Mouse (Mus musculus): ENCODE measurements around the gene Dpy19l1.

Gene Dpy19l1

DNA sequence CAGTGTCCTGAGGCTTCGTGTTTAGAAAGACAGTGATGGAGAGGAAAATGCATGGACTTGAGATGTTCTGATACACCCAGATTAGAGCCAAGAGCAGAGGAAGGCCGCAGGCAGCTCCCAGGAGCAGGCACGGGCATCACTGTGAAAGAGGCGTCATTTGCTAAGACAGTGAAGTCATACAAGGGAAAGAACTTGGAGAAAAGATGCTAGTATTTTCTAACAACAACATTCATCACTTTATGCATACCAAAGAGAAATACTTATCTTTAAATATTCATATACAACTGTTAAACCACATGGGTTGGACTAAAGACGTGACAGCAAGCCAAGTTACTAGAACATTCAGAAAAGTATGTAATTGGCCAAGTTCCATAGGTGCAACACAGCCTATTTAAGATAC lies 35.8 kb downstream of the Dpy19l1 start:
- DNase-seq = no peak

DNA sequence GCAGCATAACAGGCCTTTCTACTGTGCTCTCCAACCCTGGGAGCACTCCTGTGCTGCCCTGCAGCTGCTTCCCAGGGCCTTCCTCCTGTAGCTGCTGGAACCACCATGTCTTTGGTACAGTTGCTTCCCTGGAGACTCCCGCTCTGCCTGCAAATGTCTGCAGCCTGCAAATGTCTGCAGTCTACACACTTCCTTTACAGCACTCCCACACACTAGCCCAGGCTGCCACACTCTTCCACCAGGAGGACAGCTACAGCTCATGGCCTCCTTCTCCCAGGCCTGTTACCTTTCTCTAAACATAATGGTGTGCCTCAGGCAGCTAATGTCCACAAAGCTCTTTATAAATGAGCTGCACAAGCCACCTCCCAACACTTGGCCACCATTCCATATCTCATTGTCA lies 36.3 kb downstream of the Dpy19l1 start:
- DNase-seq = no peak

DNA sequence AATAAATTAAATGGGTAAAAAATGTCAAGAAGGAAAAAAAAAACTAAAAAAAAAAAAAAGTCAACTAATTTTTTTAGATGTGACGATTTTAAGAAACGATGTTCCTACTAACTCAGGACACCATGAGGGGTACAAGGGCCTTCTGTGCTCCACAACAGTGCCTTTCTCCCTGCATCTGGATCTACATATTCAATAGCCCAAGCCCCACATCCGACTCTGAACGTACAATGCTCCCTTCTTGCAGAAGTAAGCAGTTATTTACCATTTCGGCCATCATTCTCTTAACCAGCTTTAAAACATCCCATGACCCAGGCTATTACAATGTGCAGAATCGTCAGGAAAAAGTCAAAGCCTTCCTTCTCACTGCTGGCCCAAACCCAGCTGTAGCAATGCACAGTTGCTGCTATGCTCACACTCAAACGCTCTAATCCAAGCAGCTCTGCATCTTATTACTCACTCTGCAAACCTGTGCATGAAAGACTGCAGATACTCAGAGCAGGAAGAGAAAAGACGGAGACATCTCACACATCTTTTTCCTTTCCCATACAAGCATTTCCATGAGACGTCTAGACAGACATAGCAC lies 41.5 kb downstream of the Dpy19l1 start:
- no peak for DNase-seq

DNA sequence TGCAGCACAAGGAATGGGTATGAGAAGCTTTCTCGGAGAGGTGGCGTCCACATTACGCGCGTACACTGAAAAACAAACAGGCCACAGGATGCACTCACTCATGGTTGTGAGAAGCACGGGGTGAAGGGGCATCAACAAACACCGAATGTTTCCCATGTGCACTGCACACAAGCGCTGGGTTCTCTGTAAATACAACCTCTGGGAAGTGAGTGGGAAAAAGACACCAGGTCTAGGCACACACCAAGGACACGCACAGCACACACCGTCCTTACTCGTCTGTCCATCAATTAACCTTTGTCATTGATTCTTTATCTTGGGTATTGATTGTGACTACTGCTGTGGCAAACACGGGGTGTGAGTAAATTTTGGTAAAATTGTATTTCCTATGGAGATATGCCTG lies 49.1 kb downstream of the Dpy19l1 start:
- no peak for DNase-seq

DNA sequence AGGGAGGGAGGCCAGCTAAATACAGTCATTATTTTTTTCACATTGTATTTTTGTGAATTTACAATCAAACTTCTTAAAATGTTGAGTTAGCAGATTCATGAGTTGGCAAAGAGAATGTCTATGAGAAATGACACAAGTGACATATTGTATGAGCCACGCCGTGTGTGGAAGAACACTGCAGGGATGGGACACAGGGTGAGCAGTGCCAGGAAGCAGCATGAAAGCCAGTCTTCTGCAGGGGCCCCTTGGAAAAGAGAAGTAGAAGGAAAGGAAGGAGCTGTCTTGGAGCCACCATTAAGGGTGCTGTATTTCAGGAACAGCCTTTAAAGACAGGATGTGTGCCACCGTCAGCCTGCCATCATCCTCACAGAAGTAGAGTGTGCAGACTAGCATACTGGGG lies 52.0 kb downstream of the Dpy19l1 start:
- DNase-seq = no peak

DNA sequence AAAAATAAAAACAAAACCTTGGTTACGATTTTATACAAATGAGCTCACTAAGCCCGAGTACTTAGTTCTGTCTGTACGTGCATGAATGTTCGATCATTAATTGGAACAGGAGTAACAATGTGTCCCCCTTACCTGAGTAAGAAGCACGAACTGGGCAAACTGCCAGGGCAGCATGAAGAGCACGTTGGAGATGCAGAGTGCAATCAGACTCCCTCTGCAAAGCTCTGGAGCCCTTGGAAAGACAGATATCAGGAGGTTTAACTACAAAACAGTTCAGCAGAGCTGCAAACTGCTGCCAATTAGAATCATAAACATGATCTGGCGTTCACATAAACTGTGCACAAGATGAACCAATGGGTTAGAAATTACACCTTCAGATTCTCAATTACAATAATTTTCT lies 52.4 kb downstream of the Dpy19l1 start:
- no peak for DNase-seq

DNA sequence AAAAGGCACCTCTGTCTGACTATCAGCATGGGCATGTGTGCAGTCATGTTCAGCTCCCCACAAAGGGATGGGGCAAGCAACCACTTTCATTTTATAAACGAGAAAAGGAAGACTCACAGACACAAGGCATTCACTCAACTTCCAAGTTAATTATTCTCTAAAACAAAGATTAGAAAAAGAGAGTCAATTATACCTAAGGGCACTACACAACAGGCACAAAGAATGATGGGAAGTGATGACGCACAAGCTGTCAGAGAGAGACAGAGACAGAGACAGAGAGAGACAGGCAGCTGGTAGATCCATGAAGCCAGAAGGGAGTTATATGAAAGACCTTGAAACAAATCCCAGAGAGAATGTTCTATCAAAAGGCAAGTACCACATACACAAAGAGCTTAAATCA lies 68.0 kb downstream of the Dpy19l1 start:
- DNase-seq = no peak

DNA sequence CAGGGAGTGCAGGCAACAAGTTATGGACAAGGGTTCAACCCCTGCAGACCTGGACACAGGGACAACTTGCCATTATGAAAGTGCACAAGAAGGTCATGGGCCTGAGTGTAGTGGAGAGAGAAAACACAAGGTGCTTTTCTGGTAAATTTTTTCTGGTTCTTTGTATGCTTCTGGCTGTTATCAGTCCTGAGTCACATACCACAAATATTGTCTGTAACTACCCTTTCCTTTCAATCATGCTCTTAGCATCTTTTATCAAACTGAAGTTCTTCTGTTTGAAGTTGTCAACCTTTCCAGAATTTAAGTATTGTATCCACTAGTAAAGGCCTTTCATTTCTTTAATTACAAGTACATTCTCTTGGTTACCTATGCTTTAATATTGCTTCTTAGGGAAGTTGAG lies 73.2 kb downstream of the Dpy19l1 start:
- no peak for DNase-seq

DNA sequence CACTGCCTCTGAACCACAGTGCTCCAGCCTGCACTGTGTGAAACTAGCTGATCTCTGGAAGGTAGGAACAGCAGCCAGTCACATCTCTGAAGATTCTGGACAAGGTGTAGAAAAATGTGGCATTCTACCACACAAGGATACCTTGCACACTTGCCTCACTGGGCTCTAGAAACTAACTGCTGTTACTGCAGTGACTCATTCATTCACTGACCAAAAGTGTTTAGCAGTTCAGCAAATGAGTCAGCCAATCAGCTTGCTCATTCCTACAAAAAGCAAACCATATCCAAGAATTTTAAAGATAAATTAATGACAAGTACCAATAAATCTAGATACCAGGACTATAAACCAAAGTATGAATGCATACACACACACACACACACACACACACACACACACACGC lies 77.3 kb downstream of the Dpy19l1 start:
- DNase-seq = no peak

DNA sequence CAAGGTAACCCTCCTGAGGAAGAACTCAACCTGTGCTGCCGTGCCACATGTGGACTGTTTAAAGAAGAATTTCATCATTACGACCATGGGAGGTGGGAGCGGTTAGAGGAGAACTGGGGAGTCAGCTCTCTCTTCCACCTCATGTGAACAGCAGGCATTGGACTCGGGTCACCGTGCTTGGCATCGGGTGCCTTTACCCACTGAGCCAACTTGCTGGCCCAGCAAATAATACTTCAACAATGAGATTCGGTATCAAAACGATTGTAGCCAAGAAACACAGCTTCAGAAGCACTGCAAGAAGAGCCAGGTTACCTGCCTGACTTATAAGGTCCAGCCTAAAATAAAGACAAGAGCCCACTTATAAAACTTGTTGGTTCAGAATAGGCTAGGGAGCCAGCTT lies 79.7 kb downstream of the Dpy19l1 start:
- no peak for DNase-seq

DNA sequence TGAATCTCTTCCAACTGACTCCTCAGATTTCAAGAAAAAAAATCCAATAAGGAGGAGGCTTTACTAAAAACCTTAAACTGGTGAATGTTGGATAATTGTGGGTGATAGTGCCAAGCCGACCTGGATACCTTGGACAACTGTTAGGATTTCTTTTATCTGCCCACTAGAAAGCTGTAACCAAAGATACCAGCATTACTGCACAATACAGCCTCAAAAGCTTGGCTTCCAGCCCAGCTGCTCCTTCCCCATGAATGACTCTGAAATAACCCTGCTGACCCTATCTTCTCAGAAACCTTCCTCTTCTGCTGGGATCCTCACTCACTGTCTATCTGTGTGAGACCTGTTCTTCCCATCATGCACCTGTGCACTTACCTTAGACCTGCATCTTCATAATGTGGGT lies 81.1 kb downstream of the Dpy19l1 start:
- DNase-seq = no peak

DNA sequence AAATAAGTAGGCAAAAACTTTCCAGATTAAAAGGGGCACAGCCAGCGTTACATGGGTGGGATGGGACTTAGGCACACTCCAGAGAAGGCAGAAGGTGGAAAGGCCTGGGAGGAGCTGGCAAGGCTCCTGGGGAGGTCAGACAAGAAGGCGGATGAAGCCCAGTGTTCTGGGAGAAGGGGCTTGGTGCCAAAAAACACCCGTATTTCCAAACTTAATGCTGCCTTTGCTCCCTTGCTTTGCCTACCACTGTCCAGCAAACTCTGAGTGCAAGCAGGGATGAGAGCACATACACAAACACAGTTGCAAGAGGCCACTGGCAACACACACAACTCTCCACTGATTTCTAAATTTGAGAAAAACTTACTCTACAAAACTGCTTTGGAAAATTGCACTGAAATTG lies 81.7 kb downstream of the Dpy19l1 start:
- no peak for DNase-seq

DNA sequence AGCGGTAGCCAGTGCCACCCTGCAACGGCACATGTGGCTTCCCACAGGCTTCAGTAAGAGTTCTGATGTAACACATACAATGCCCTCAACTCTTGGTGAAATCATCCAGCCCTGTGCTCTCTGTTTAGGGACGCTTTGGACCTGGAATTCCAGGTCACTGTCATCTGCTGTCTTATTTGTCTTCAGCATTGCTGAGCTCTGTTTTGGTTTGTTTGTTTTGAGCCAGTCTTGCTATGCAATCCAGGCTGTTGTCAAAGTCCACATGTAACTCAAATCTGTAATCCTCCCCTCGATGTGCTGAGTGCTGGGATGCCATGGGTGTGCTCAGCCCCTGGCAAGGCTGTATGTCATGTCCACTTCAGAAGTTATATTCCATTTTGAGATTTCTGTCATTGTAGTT lies 82.8 kb downstream of the Dpy19l1 start:
- DNase-seq = no peak

DNA sequence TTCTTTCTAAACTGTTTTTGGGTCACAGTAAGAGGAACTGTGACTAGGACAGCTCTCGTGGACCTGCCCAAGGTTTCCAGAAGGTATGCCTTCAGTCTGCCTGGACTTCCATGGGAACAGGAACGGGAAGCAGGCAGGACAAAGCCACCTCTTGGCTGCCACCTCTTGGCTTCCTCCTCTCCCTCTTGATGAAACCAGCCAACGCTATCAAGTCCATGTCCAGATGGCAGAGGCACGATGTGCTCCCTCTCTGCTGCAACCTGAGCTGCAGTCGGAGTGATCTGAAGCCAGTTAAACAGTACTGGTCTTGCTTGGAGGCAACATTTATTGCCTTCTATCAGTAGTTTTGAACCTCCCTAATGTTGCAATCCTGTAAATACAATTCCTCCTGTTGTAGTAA lies 84.7 kb downstream of the Dpy19l1 start:
- no peak for DNase-seq

DNA sequence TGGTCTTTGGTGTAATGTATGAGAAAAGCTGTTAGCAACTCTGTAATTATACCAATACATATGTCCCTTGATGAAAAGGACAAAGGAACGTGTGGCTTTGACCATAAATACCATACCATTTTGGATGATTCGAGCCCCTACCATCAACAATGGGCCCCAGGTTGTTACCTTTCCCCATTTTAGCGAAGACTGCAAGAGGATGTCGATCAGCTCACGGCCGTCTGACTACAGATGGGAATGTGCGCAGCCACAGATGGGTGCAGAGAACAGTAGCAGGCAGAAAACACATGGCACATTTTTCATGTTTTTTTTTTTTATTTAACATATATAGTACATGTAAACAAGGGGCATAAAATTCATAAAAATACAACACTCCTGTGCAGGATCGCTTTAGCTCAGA lies 91.5 kb downstream of the Dpy19l1 start:
- no peak for DNase-seq

DNA sequence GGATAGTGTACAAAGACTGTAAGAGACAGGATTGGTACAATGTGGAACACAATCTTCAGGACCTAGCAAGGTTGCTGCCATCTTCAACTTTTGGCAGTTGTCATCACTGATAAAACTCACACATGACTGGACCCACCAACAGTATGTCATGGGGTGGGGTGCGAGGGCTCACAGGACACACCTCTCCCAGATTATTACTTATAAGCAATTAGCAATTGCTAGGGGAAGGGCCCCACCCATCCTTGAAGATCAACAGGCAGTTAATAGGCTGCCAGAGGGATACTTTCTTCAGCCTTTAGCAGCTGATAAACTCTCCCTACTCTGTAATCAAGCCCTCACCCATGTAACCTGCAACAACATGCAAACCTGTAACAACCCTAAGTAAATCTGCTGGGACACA lies 92.5 kb downstream of the Dpy19l1 start:
- DNase-seq = no peak

DNA sequence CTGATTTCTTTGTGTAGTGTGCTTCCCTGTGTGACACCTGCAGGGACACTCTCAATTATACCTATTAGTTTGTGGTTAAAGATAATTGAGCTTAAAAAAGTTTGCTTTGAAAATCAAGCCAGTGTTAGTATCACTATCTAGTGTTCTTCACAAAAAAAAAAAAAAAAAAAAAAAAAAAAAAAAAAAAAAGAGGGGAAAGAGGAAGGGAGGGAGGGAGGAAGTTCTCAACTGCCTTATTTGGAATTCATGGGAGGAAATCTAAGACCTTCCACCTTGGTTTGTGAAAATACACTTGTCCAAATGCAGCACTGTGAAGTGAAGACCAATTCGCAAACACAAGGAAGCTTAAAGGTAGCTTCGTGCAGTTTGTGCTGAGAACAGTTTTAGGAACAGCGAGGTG lies 94.9 kb downstream of the Dpy19l1 start:
- no peak for DNase-seq

DNA sequence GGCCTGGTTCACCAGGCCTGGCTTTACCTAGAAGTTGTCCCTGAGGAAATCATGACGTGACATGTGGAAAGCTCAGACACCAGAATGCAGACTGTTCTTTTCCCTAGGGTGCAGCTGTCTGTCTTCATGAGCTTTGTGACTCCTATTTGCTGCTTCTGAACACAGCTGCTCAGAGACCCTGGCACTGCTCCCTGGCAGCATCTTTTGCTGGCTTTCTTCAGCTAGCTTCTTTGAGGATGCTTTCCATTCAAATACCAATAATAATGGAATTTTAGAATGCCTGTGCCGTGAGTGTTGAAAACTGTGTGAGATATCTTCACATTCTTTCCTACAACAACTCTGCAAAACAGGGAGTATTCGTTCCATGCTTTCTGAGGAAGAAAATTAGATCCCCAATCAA lies 108.8 kb downstream of the Dpy19l1 start:
- no peak for DNase-seq

DNA sequence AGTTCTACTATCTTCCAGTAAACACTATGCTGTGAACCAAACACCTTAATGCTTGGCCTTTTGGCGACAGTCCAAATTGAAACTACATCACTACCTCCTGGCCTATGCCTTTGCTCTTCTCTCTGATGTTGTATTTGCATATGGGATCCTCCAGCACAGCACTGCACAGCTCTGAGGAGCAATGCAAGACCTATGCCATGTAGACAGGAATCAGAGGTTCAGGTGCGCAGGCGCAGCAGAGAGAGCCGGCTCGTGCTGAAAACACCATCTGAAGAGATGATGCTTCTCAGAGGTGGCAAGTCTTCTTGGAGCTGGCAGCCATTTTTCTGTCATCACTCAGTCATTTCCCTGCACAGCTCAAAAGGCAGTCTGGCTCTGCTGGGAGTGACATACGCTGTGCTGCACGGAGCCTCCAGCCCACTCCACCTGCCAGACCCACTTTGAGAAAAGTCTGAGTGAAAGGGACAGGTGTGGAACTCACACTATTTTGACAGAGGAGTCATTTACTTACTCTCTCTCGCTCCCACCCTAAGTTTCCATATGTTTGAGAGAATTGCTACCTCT lies 112.1 kb downstream of the Dpy19l1 start:
- DNase-seq = no peak

DNA sequence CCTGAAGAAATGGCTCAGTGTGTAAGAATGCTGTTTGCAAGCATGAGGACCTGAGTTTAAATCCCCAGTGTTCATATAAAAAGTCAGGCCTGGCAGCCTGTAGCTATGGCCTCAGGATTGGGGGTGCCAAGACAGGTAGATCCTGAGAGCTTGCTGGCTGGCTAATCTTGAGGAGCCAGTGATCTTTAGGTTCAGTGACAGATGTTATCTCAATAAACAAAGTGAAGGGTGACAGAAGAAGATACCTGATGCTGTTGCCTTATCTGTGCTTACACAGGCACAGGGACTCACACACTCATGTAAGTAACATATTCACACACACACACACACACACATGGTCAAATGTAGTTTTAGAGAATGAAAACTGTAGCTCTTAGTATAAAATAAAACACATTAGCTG lies 115.7 kb downstream of the Dpy19l1 start:
- no peak for DNase-seq

DNA sequence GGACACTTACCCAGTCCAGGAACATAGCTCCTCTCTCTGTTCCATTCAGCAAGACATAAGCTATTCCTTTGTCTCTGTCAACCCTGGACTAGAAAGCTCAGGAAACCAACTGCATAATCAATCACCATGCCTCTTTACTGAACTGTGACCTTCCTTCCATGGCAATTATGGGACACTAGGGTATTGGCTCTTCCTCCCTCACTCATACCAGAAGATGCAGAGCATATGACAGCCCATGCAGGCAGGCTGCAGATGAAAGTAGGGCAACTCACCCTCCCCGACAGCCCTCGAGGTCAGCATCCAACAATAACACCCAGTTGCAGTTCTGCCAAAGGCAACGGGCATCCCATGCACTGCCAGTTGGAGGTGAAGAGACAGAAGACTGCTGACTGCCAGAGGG lies 123.6 kb downstream of the Dpy19l1 start:
- DNase-seq = no peak

DNA sequence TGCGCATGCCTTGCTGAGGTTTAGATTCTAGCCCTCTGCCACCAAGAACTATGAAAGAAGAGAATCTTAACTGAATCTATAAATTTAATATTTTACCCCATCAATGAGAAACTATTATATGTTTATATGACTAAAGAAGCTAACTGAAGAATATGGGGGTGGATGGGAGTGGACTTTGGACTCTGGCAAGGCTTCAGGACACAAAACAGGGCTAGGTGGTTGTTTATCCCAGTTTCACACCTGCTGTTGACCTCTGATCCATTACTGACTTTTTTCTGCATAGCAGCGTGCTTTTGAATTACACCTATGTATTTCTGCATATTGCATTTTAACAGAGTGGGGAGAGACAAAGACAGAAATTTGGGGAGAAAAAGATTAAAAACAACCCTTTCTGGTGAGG lies 124.1 kb downstream of the Dpy19l1 start:
- DNase-seq = no peak
